ENCODE assay signal across 15 mouse cellular contexts in genomic region chr9:29833781-29834180, GRCm38 (mm10).
DNase-seq lines count a peak whose midpoint lies in the region; ATAC-seq and TF ChIP-seq lines count a peak whose summit lies in the region.
"Had no signal": no experiment of that assay in that cellular context is flagged by ENCODE, and none has a peak within 500 bp of the region (broad histone marks: within the 10 kb centered on the region; RNA-seq: fewer than 3 reads in every experiment).

No protein-coding gene starts in this region.

- no peak for TF ChIP-seq POLR2A in brain, embryonic 14.5 days (IDR thresholded peaks at IDR 0.05; ENCODE audit: borderline replicate concordance, extremely low read depth, insufficient read depth, insufficient read length, poor library complexity, severe bottlenecking)

- H3K27ac ChIP-seq in embryonic facial prominence, embryonic 11.5 days (replicated peaks; ENCODE audit: low read depth, low read length) = no peak overlapping the region
- peak overlapping the region; percentile 76 for H3K27ac ChIP-seq in hindbrain, embryonic 13.5 days
- peak overlapping the region; percentile 64 for H3K27ac ChIP-seq in midbrain, embryonic 14.5 days (replicated peaks; ENCODE audit: low read depth, low read length)
- no peak overlapping the region for H3K27ac ChIP-seq in liver, postnatal 0 days (ENCODE audit: low read depth)
- H3K27ac ChIP-seq: embryonic facial prominence, embryonic 15.5 days; heart, embryonic 15.5 days; liver, embryonic 12.5 days; macrophage had no signal

- no peak for TF ChIP-seq CTCF in brain, embryonic 14.5 days (IDR thresholded peaks at IDR 0.05; ENCODE audit: borderline replicate concordance, extremely low read depth, insufficient read depth, insufficient read length)
- TF ChIP-seq CTCF in liver, postnatal 0 days (IDR thresholded peaks at IDR 0.05; ENCODE audit: low read depth) = no peak

- TF ChIP-seq EP300 in liver, postnatal 0 days (IDR thresholded peaks at IDR 0.05; ENCODE audit: low read depth) = no peak

- H3K4me2 ChIP-seq in embryonic facial prominence, embryonic 11.5 days (ENCODE audit: low read depth, low read length) = no peak overlapping the region
- H3K4me2 ChIP-seq in hindbrain, embryonic 13.5 days = no peak overlapping the region
- H3K4me2 ChIP-seq in midbrain, embryonic 14.5 days (ENCODE audit: low read length) = no peak overlapping the region
- no peak overlapping the region for H3K4me2 ChIP-seq in liver, postnatal 0 days (ENCODE audit: low read depth, low read length)
- H3K4me2 ChIP-seq: embryonic facial prominence, embryonic 15.5 days; heart, embryonic 15.5 days; liver, embryonic 12.5 days had no signal

- no peaks in the 10 kb centered on the region; the same call in 1 of the 2 replicates for H3K4me1 ChIP-seq in embryonic facial prominence, embryonic 11.5 days (ENCODE audit: control insufficient read depth, insufficient read depth, low read length)
- H3K4me1 ChIP-seq in hindbrain, embryonic 13.5 days (replicated peaks) = peaks cover 65% of the 10 kb centered on the region
- peaks cover 39% of the 10 kb centered on the region for H3K4me1 ChIP-seq in midbrain, embryonic 14.5 days (ENCODE audit: control insufficient read depth, insufficient read depth, low read length)
- H3K4me1 ChIP-seq in liver, postnatal 0 days (ENCODE audit: insufficient read depth) = no peaks in the 10 kb centered on the region
- H3K4me1 ChIP-seq: heart, embryonic 15.5 days; liver, embryonic 12.5 days had no signal

- no peak overlapping the region for H3K4me3 ChIP-seq in embryonic facial prominence, embryonic 11.5 days (ENCODE audit: low read depth, low read length)
- H3K4me3 ChIP-seq in hindbrain, embryonic 13.5 days = no peak overlapping the region
- H3K4me3 ChIP-seq in midbrain, embryonic 14.5 days (replicated peaks; ENCODE audit: low read depth, low read length) = no peak overlapping the region
- no peak overlapping the region for H3K4me3 ChIP-seq in liver, postnatal 0 days (ENCODE audit: low read depth, low read length)
- H3K4me3 ChIP-seq: embryonic facial prominence, embryonic 15.5 days; heart, embryonic 15.5 days; liver, embryonic 12.5 days had no signal

- peak; percentile 51 for DNase-seq in brain, embryonic 14.5 days (ENCODE audit: low read depth)
- peak; percentile 49 for DNase-seq in embryonic facial prominence, embryonic 11.5 days (ENCODE audit: low spot score)
- DNase-seq in midbrain, embryonic 14.5 days = peak; percentile 46
- DNase-seq in spleen, postnatal 4 days (ENCODE audit: low spot score in 2 of 2) = no peak
- no peak for DNase-seq in liver, postnatal 0 days
- no peak for DNase-seq in thymus, postnatal 10 days (ENCODE audit: low spot score in 2 of 2)
- DNase-seq: adrenal gland, postnatal 14 days; cerebellum, adult 11-12 months; kidney, adult 18-20 months had no signal

- ATAC-seq in embryonic facial prominence, embryonic 11.5 days (replicated peaks; ENCODE audit: insufficient number of reproducible peaks, low FRiP score, low TSS enrichment, low read depth) = peak; percentile 70; the same call in 1 of the 2 replicates
- ATAC-seq in hindbrain, embryonic 13.5 days (ENCODE audit: low FRiP score) = no peak
- ATAC-seq in midbrain, embryonic 14.5 days (ENCODE audit: low FRiP score, low TSS enrichment) = no peak
- no peak for ATAC-seq in liver, postnatal 0 days
- ATAC-seq: liver, embryonic 12.5 days; Patski had no signal

- H3K36me3 ChIP-seq in embryonic facial prominence, embryonic 11.5 days (replicated peaks; ENCODE audit: control insufficient read depth, insufficient read depth, low read depth, low read length) = no peaks in the 10 kb centered on the region
- H3K36me3 ChIP-seq in hindbrain, embryonic 13.5 days = no peaks in the 10 kb centered on the region
- H3K36me3 ChIP-seq in midbrain, embryonic 14.5 days (ENCODE audit: control insufficient read depth, insufficient read depth, low read length) = no peaks in the 10 kb centered on the region
- H3K36me3 ChIP-seq in liver, postnatal 0 days (replicated peaks; ENCODE audit: insufficient read depth, low read length) = no peaks in the 10 kb centered on the region
- H3K36me3 ChIP-seq: embryonic facial prominence, embryonic 15.5 days; heart, embryonic 15.5 days; liver, embryonic 12.5 days had no signal

- 13% methylated on average over 2 of the region's 2 CpGs for WGBS in embryonic facial prominence, embryonic 11.5 days
- WGBS in hindbrain, embryonic 13.5 days = 14% methylated on average over 2 of the region's 2 CpGs
- 32% methylated on average over 2 of the region's 2 CpGs for WGBS in midbrain, embryonic 14.5 days
- 68% methylated on average over 2 of the region's 2 CpGs for WGBS in liver, postnatal 0 days (ENCODE audit: insufficient replicate concordance)

- H3K27me3 ChIP-seq in embryonic facial prominence, embryonic 11.5 days (ENCODE audit: control insufficient read depth, insufficient read depth, low read length) = no peaks in the 10 kb centered on the region
- no peaks in the 10 kb centered on the region for H3K27me3 ChIP-seq in hindbrain, embryonic 13.5 days
- H3K27me3 ChIP-seq in midbrain, embryonic 14.5 days (ENCODE audit: control insufficient read depth, insufficient read depth, low read length) = no peaks in the 10 kb centered on the region
- H3K27me3 ChIP-seq in liver, postnatal 0 days (ENCODE audit: insufficient read depth, low read length) = no peaks in the 10 kb centered on the region
- H3K27me3 ChIP-seq: embryonic facial prominence, embryonic 15.5 days; heart, embryonic 15.5 days; liver, embryonic 12.5 days; Patski had no signal

- H3K9ac ChIP-seq in embryonic facial prominence, embryonic 11.5 days (replicated peaks; ENCODE audit: low read length) = 0 out of 2 replicates have a peak overlapping the region, but pooled peaks have one; percentile 6
- no peak overlapping the region for H3K9ac ChIP-seq in hindbrain, embryonic 13.5 days
- H3K9ac ChIP-seq in midbrain, embryonic 14.5 days (replicated peaks; ENCODE audit: low read length) = no peak overlapping the region
- no peak overlapping the region for H3K9ac ChIP-seq in liver, postnatal 0 days (replicated peaks)
- H3K9ac ChIP-seq: embryonic facial prominence, embryonic 15.5 days; heart, embryonic 15.5 days; liver, embryonic 12.5 days had no signal

- H3K9me3 ChIP-seq in embryonic facial prominence, embryonic 11.5 days (replicated peaks; ENCODE audit: control insufficient read depth, low read length) = no peaks in the 10 kb centered on the region
- no peaks in the 10 kb centered on the region for H3K9me3 ChIP-seq in hindbrain, embryonic 13.5 days
- H3K9me3 ChIP-seq in midbrain, embryonic 14.5 days (ENCODE audit: control insufficient read depth, low read length) = no peaks in the 10 kb centered on the region
- no peaks in the 10 kb centered on the region for H3K9me3 ChIP-seq in liver, postnatal 0 days (ENCODE audit: low read length)
- H3K9me3 ChIP-seq: embryonic facial prominence, embryonic 15.5 days; heart, embryonic 15.5 days; liver, embryonic 12.5 days had no signal

Comparison
In these comparisons a context has a peak if more than half of its experiments do, and no peak if none do; other contexts are left out.
1. DNase-seq: peak in brain, embryonic 14.5 days (single experiment), embryonic facial prominence, embryonic 11.5 days (single experiment) and midbrain, embryonic 14.5 days (single experiment); none in spleen, postnatal 4 days (0 of 2), liver, postnatal 0 days (single experiment) and thymus, postnatal 10 days (0 of 2).
2. H3K27ac ChIP-seq: peak in hindbrain, embryonic 13.5 days (single experiment) and midbrain, embryonic 14.5 days (single experiment); none in embryonic facial prominence, embryonic 11.5 days (single experiment) and liver, postnatal 0 days (single experiment).